Mouse (Mus musculus): ENCODE data around the gene Far2.

GRCm38 (mm10) chr6:148185694-148186093 is 138.6 kb downstream of the Far2 start:
- TF ChIP-seq CTCF (IDR thresholded peaks at IDR 0.05) = no peak
- TF ChIP-seq EP300 (IDR thresholded peaks at IDR 0.05; ENCODE audit: insufficient read depth, low read depth, low read length) = no peak
- no peak for TF ChIP-seq POLR2A (IDR thresholded peaks at IDR 0.05; ENCODE audit: insufficient read depth, low read depth, low read length)
